Mouse (Mus musculus): ENCODE measurements at regions not wholly inside any gene's neighbourhood (a gene's known extent, or its start where the extent isn't known, plus 50 kb on each side); places are given as distances from the start of the nearest gene placed in this dataset.

- intact Hi-C loops (cut with DNase I): no loop called here
These were observed 704.1 kb downstream of the Dhx35 start for GRCm38 (mm10) chr2:159498691-159499090.

- intact Hi-C loops (cut with DNase I): no loop called here
These were observed 706.4 kb downstream of the Dhx35 start for GRCm38 (mm10) chr2:159501039-159501438.

- intact Hi-C loops (cut with DNase I): no loop called here
These were observed 724.5 kb downstream of the Dhx35 start for GRCm38 (mm10) chr2:159519066-159519465.

GRCm38 (mm10) chr2:159523739-159524138 is 729.1 kb downstream of the Dhx35 start:
- intact Hi-C loops (cut with DNase I): no loop called here

- intact Hi-C loops (cut with DNase I): no loop called here
These were observed 740.3 kb downstream of the Dhx35 start for GRCm38 (mm10) chr2:159534951-159535350.

- intact Hi-C loops (cut with DNase I): no loop called here
These were observed 744.7 kb downstream of the Dhx35 start for GRCm38 (mm10) chr2:159539261-159539660.

- intact Hi-C loops (cut with DNase I): no loop called here
These were observed 763.0 kb downstream of the Dhx35 start for GRCm38 (mm10) chr2:159557567-159557966.

GRCm38 (mm10) chr2:159565255-159565654 is 768.7 kb downstream of the Gm826 start:
- intact Hi-C loops (cut with DNase I): no loop called here

- intact Hi-C loops (cut with DNase I): no loop called here
These were observed 768.0 kb downstream of the Gm826 start for GRCm38 (mm10) chr2:159565921-159566320.

- intact Hi-C loops (cut with DNase I): no loop called here
These were observed 767.5 kb downstream of the Gm826 start for GRCm38 (mm10) chr2:159566461-159566860.

GRCm38 (mm10) chr2:159568391-159568790 is 765.6 kb downstream of the Gm826 start:
- intact Hi-C loops (cut with DNase I): no loop called here

- intact Hi-C loops (cut with DNase I): no loop called here
These were observed 762.1 kb downstream of the Gm826 start for GRCm38 (mm10) chr2:159571862-159572261.

- intact Hi-C loops (cut with DNase I): no loop called here
These were observed 758.7 kb downstream of the Gm826 start for GRCm38 (mm10) chr2:159575271-159575670.

- intact Hi-C loops (cut with DNase I): no loop called here
These were observed 750.9 kb downstream of the Gm826 start for GRCm38 (mm10) chr2:159583103-159583502.

- intact Hi-C loops (cut with DNase I): no loop called here
These were observed 749.3 kb downstream of the Gm826 start for GRCm38 (mm10) chr2:159584641-159585040.

- intact Hi-C loops (cut with DNase I): no loop called here
These were observed 747.1 kb downstream of the Gm826 start for GRCm38 (mm10) chr2:159586697-159587473.

GRCm38 (mm10) chr2:159591396-159592124 is 742.4 kb downstream of the Gm826 start:
- intact Hi-C loops (cut with DNase I): no loop called here

GRCm38 (mm10) chr2:159592841-159593240 is 741.1 kb downstream of the Gm826 start:
- intact Hi-C loops (cut with DNase I): no loop called here

- intact Hi-C loops (cut with DNase I): no loop called here
These were observed 737.7 kb downstream of the Gm826 start for GRCm38 (mm10) chr2:159596285-159596684.

GRCm38 (mm10) chr2:159598080-159598479 is 735.9 kb downstream of the Gm826 start:
- intact Hi-C loops (cut with DNase I): no loop called here

- intact Hi-C loops (cut with DNase I): no loop called here
These were observed 726.8 kb downstream of the Gm826 start for GRCm38 (mm10) chr2:159607191-159607590.

GRCm38 (mm10) chr2:159610451-159610850 is 723.5 kb downstream of the Gm826 start:
- intact Hi-C loops (cut with DNase I): no loop called here

- intact Hi-C loops (cut with DNase I): no loop called here
These were observed 717.3 kb downstream of the Gm826 start for GRCm38 (mm10) chr2:159616685-159617084.

Data from adrenal gland (tissue).